Mouse (Mus musculus) stomach, postnatal 0 days (tissue): ENCODE results near the gene Rfpl4. TPM values are rescaled to one million over a fixed set of nuclear protein-coding genes. Genes with fewer than 3 reads are reported as not detected.

ENCODE experiments used
- ATAC-seq: fragments of 200-750 bp; cut with Nextera tagmentation; 2 replicates; pipeline ENCODE4 v1.8.0; 2017; ENCODE audit not compliant: low FRiP score, low TSS enrichment
- DNase-seq: peaks from one replicate; pipeline ENCODE4 v3.0.0-alpha.2; 2016; ENCODE audit warnings: low spot score
- H3K27ac ChIP-seq: fragments of 300-500 bp; sonication (generic); replicated peaks from 2 replicates; pipeline ENCODE4 v1.5.1; 2014; ENCODE audit warnings: mild to moderate bottlenecking, control low read depth
- H3K27me3 ChIP-seq: fragments of 300-500 bp; sonication (generic); 2 replicates; pipeline ENCODE4 v1.6.1; 2014; ENCODE audit warnings: low read length; ENCODE audit not compliant: control insufficient read depth, insufficient read depth
- H3K36me3 ChIP-seq: fragments of 300-500 bp; sonication (generic); 2 replicates; pipeline ENCODE4 v1.6.1; 2014; ENCODE audit warnings: low read length, mixed read lengths; ENCODE audit not compliant: control insufficient read depth, insufficient read depth
- H3K4me1 ChIP-seq: fragments of 300-500 bp; sonication (generic); replicated peaks from 2 replicates; pipeline ENCODE4 v1.6.1; 2014; ENCODE audit warnings: antibody characterized with exemption; ENCODE audit not compliant: control insufficient read depth, insufficient read depth
- H3K4me2 ChIP-seq: fragments of 300-500 bp; sonication (generic); replicated peaks from 2 replicates; pipeline ENCODE4 v1.6.1; 2014; ENCODE audit warnings: low read depth, mild to moderate bottlenecking, control low read depth, moderate library complexity
- H3K4me3 ChIP-seq: fragments of 300-500 bp; sonication (generic); 2 replicates; pipeline ENCODE4 v1.5.1; 2014; ENCODE audit warnings: low read depth, low read length, control low read depth
- H3K9ac ChIP-seq: fragments of 300-500 bp; sonication (generic); 2 replicates; pipeline ENCODE4 v1.6.1; 2014; ENCODE audit warnings: mild to moderate bottlenecking, low read length, control low read depth, mixed read lengths
- H3K9me3 ChIP-seq: fragments of 300-500 bp; sonication (generic); 2 replicates; pipeline ENCODE4 v1.6.1; 2016; ENCODE audit warnings: low read length; ENCODE audit not compliant: control insufficient read depth
- CTCF ChIP-seq: IDR thresholded peaks from 2 replicates; pipeline ENCODE4 v1.5.1; 2016; ENCODE audit warnings: antibody characterized with exemption, low read depth, mild to moderate bottlenecking, moderate library complexity
- EP300 ChIP-seq: optimal IDR thresholded peaks from 2 replicates; pipeline ENCODE3; 2016; ENCODE audit warnings: antibody characterized with exemption
- WGBS: fragments of 180-500 bp; shearing (Covaris S2); extraction: QIAGEN DNeasy Blood & Tissue Kit; methylation state at CpG from one replicate; pipeline ENCODE4 v1.1.7; 2014; 5-methylcytosine and 5-hydroxymethylcytosine counted together
- polyA plus RNA-seq: library from polyadenylated mRNA; unstranded; fragments of >200 nt; fragmentation: Nextera tagmentation; extraction: Ambion mirVana; gene quantifications from 2 replicates; pipeline ENCODE4 v1.2.1, GENCODE M21; 2015

Gene Rfpl4
- polyA plus RNA-seq, 1 experiment from 2014 or later, result not detected

GRCm38 (mm10) chr7:5108272-5108671 lies 8.5 kb downstream of the Rfpl4 start:
- Histone ChIP-seq H3K9me3 (no peaks in the 10 kb centered on the region), H3K4me2 (no peak overlapping the region), H3K4me1 (no peaks in the 10 kb centered on the region), H3K9ac (no peak overlapping the region), H3K36me3 (no peaks in the 10 kb centered on the region), H3K27ac (no peak overlapping the region), H3K4me3 (no peak overlapping the region), H3K27me3 (no peaks in the 10 kb centered on the region)
- ATAC-seq (no peak), DNase-seq (no peak)
- 67% methylated on average over 4 of the region's 4 CpGs for WGBS
- TF ChIP-seq CTCF (no peak), EP300 (no peak)

- DNase-seq, result no peak
- TF ChIP-seq EP300 (no peak), CTCF (no peak)
- no peak for ATAC-seq
Measured at GRCm38 (mm10) chr7:5102564-5102963, 14.2 kb downstream of the Rfpl4 start.

DNA sequence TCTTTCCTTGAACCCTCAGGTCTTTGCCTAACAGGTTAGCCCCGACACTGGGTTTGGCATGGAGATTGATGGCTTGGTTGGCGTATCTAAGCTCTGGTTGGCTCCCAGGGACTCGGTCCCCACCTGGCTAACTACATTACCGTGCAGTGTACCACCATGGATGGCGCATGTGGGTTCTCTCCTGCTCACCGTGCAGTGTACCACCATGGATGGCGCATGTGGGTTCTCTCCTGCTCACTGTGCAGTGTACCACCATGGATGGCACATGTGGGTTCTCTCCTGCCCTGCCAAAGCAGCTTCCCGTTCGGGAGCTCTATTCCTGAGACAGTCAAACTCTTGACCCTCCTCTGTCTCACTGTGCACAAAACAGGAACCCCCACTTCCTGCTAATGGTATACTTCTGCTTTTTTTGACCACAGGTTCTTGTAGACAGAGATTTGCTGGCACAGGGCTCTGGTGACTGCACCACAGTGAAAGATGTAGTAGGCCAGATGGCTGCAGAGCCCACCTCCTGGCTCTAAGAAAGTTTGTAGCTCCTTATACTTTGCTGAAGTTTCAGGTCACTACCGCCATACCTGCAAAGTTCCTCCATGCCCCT lies 15.6 kb downstream of the Rfpl4 start:
- 82% methylated on average over 10 of the region's 10 CpGs for WGBS
- no peak for TF ChIP-seq EP300
- no peak for TF ChIP-seq CTCF

More at GRCm38 (mm10) chr7:5102564-5102963, 14.2 kb downstream of the Rfpl4 start:
- H3K36me3 ChIP-seq, result no peaks in the 10 kb centered on the region
- no peaks in the 10 kb centered on the region for H3K4me1 ChIP-seq
- H3K27ac ChIP-seq, result no peak overlapping the region
- 82% methylated on average over 2 of the region's 2 CpGs for WGBS
- no peaks in the 10 kb centered on the region for H3K9me3 ChIP-seq
- no peak overlapping the region for H3K4me2 ChIP-seq
- H3K9ac ChIP-seq, result no peak overlapping the region
- no peak overlapping the region for H3K4me3 ChIP-seq
- H3K27me3 ChIP-seq, result no peaks in the 10 kb centered on the region

GRCm38 (mm10) chr7:5099796-5100195 lies 17.0 kb downstream of the Rfpl4 start:
- Histone ChIP-seq H3K27ac (no peak overlapping the region), H3K4me3 (no peak overlapping the region), H3K9me3 (no peaks in the 10 kb centered on the region), H3K27me3 (no peaks in the 10 kb centered on the region), H3K36me3 (peaks cover 19% of the 10 kb centered on the region; the same call in 1 of the 2 replicates), H3K4me1 (no peaks in the 10 kb centered on the region), H3K9ac (no peak overlapping the region), H3K4me2 (no peak overlapping the region)
- no peak; the same call in 1 of the 2 replicates for ATAC-seq
- DNase-seq, result no peak
- no peak for TF ChIP-seq EP300
- 65% methylated on average over 3 of the region's 3 CpGs for WGBS

More for the DNA sequence above, 15.6 kb downstream of the Rfpl4 start:
- no peaks in the 10 kb centered on the region for H3K27me3 ChIP-seq
- no peak overlapping the region for H3K27ac ChIP-seq
- DNase-seq (no peak), ATAC-seq (no peak)
- no peak overlapping the region for H3K9ac ChIP-seq
- no peak overlapping the region for H3K4me2 ChIP-seq
- H3K36me3 ChIP-seq, result peaks cover 9% of the 10 kb centered on the region; the same call in 1 of the 2 replicates
- H3K9me3 ChIP-seq, result no peaks in the 10 kb centered on the region
- no peaks in the 10 kb centered on the region for H3K4me1 ChIP-seq
- H3K4me3 ChIP-seq, result no peak overlapping the region

DNA sequence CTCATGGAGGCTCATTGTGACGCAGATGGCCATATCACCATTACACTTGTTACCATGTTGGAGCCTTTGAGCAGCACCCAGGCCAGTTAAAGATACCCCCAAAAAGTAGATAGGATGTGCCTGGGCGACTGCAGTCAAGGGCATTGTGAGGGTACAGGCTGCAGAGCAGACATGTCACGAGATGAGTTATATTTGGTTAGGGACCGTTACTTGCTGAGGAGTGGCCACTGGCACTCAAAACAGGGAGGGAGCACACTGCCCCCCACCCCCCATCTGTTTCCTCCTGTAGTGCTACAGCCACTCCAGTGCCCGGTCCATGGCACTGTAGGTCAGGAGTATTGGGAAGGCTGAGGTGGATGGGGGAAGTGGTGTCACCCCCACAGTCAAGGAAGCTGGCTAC lies 18.0 kb downstream of the Rfpl4 start:
- 94% methylated on average over 5 of the region's 5 CpGs for WGBS
- TF ChIP-seq CTCF (no peak), EP300 (no peak)

GRCm38 (mm10) chr7:5092831-5093510 lies 23.8 kb downstream of the Rfpl4 start:
- H3K27ac ChIP-seq, result no peak overlapping the region
- H3K9me3 ChIP-seq, result no peaks in the 10 kb centered on the region
- H3K4me3 ChIP-seq, result no peak overlapping the region
- no peak overlapping the region for H3K4me2 ChIP-seq
- WGBS, result 73% methylated on average over 21 of the region's 21 CpGs
- TF ChIP-seq CTCF (no peak), EP300 (no peak)
- DNase-seq (no peak), ATAC-seq (no peak)
- H3K9ac ChIP-seq, result no peak overlapping the region
- H3K36me3 ChIP-seq, result peaks cover 45% of the 10 kb centered on the region
- H3K27me3 ChIP-seq, result no peaks in the 10 kb centered on the region
- no peaks in the 10 kb centered on the region for H3K4me1 ChIP-seq

More for the DNA sequence above, 18.0 kb downstream of the Rfpl4 start:
- Histone ChIP-seq H3K4me3 (no peak overlapping the region), H3K27ac (no peak overlapping the region), H3K9ac (no peak overlapping the region), H3K9me3 (no peaks in the 10 kb centered on the region), H3K27me3 (no peaks in the 10 kb centered on the region), H3K36me3 (peaks cover 23% of the 10 kb centered on the region), H3K4me2 (no peak overlapping the region), H3K4me1 (no peaks in the 10 kb centered on the region)
- ATAC-seq (no peak), DNase-seq (no peak)
